In genomic region chr5:74092833-74093555, GRCm38 (mm10) we compare ENCODE assay signal across 7 mouse cellular contexts. TPM values are rescaled to one million over a fixed set of nuclear protein-coding genes. Genes with fewer than 3 reads are reported as not detected.
DNase-seq lines count a peak whose midpoint lies in the region; ATAC-seq lines count a peak whose summit lies in the region.

No protein-coding gene starts in this region.

- no peaks in the 10 kb centered on the region for H3K36me3 ChIP-seq in embryonic facial prominence, embryonic 11.5 days (replicated peaks; ENCODE audit: control insufficient read depth, insufficient read depth, low read depth, low read length)
- H3K36me3 ChIP-seq in limb, embryonic 10.5 days, result peaks cover 43% of the 10 kb centered on the region
- peaks cover 25% of the 10 kb centered on the region for H3K36me3 ChIP-seq in midbrain, embryonic 13.5 days

- under 1% methylated on average over 55 of the region's 57 CpGs for WGBS in embryonic facial prominence, embryonic 11.5 days
- WGBS in limb, embryonic 10.5 days, result under 1% methylated on average over 56 of the region's 57 CpGs
- 1% methylated on average over 57 of the region's 57 CpGs for WGBS in midbrain, embryonic 13.5 days

- no peaks in the 10 kb centered on the region for H3K9me3 ChIP-seq in embryonic facial prominence, embryonic 11.5 days (replicated peaks; ENCODE audit: control insufficient read depth, low read length)
- no peaks in the 10 kb centered on the region for H3K9me3 ChIP-seq in limb, embryonic 10.5 days (replicated peaks)
- no peaks in the 10 kb centered on the region for H3K9me3 ChIP-seq in midbrain, embryonic 13.5 days

- no peaks in the 10 kb centered on the region for H3K4me1 ChIP-seq in embryonic facial prominence, embryonic 11.5 days (ENCODE audit: control insufficient read depth, insufficient read depth, low read length)
- peaks cover 17% of the 10 kb centered on the region for H3K4me1 ChIP-seq in limb, embryonic 10.5 days
- peaks cover 17% of the 10 kb centered on the region for H3K4me1 ChIP-seq in midbrain, embryonic 13.5 days (replicated peaks)

- peak overlapping the region; percentile 45 for H3K4me2 ChIP-seq in embryonic facial prominence, embryonic 11.5 days (ENCODE audit: low read depth, low read length)
- peak overlapping the region; percentile 86 for H3K4me2 ChIP-seq in midbrain, embryonic 13.5 days (replicated peaks)

- H3K4me3 ChIP-seq in embryonic facial prominence, embryonic 11.5 days (ENCODE audit: low read depth, low read length), result peak overlapping the region; percentile 95
- peak overlapping the region; percentile 99 for H3K4me3 ChIP-seq in limb, embryonic 10.5 days
- H3K4me3 ChIP-seq in midbrain, embryonic 13.5 days (replicated peaks), result peak overlapping the region; percentile 73

- H3K27me3 ChIP-seq in embryonic facial prominence, embryonic 11.5 days (ENCODE audit: control insufficient read depth, insufficient read depth, low read length), result no peaks in the 10 kb centered on the region
- H3K27me3 ChIP-seq in limb, embryonic 10.5 days (ENCODE audit: low read depth, poor library complexity, severe bottlenecking), result no peaks in the 10 kb centered on the region
- H3K27me3 ChIP-seq in midbrain, embryonic 13.5 days, result no peaks in the 10 kb centered on the region

- peak overlapping the region; percentile 77 for H3K27ac ChIP-seq in embryonic facial prominence, embryonic 11.5 days (replicated peaks; ENCODE audit: low read depth, low read length)
- peak overlapping the region; percentile 99 for H3K27ac ChIP-seq in limb, embryonic 10.5 days
- H3K27ac ChIP-seq in midbrain, embryonic 13.5 days, result peak overlapping the region; percentile 86

- peak overlapping the region; percentile 98 for H3K9ac ChIP-seq in embryonic facial prominence, embryonic 11.5 days (replicated peaks; ENCODE audit: low read length)
- H3K9ac ChIP-seq in midbrain, embryonic 13.5 days (replicated peaks), result peak overlapping the region; percentile 95

- DNase-seq in adrenal gland, postnatal 14 days, result peak; percentile 96
- DNase-seq in embryonic facial prominence, embryonic 11.5 days (ENCODE audit: low spot score), result peak; percentile 98
- DNase-seq in kidney, adult 11 months, result peak; percentile 97
- DNase-seq in limb, embryonic 10.5 days (ENCODE audit: low spot score), result peak; percentile 94
- DNase-seq in spleen, adult 12 weeks (ENCODE audit: low spot score), result peak; percentile 84

- ATAC-seq in embryonic facial prominence, embryonic 11.5 days (replicated peaks; ENCODE audit: insufficient number of reproducible peaks, low FRiP score, low TSS enrichment, low read depth), result peak; percentile 97
- ATAC-seq in granulocyte monocyte progenitor cell, adult 5-6 weeks (replicated peaks; ENCODE audit: poor library complexity, severe bottlenecking), result peak; percentile 98
- ATAC-seq in midbrain, embryonic 13.5 days, result peak; percentile 99

RNA-seq across cellular contexts. Expression of gene Usp46, which starts 24.8 kb away (rescaled TPM):
- 29.8 and 32.3 TPM in 2 replicates for total RNA-seq in adrenal gland, postnatal 14 days (2021)
- polyA plus RNA-seq in embryonic facial prominence, embryonic 11.5 days (2014; fragmentation: Nextera tagmentation; extraction: Ambion mirVana), result 53.1 and 60.0 TPM in 2 replicates
- 8.4 and 11.9 TPM in 2 replicates for total RNA-seq in granulocyte monocyte progenitor cell, adult 5-6 weeks (2014; fragmentation: Nextera tagmentation)
- total RNA-seq in granulocyte monocyte progenitor cell, adult 5-6 weeks (2017), result 10.9 and 26.9 TPM in 2 replicates
- polyA plus RNA-seq in limb, embryonic 10.5 days (2016; fragmentation: Nextera tagmentation; extraction: Ambion mirVana), result 30.8 and 37.9 TPM in 2 replicates
- polyA plus RNA-seq in midbrain, embryonic 13.5 days (2015; fragmentation: Nextera tagmentation; extraction: Ambion mirVana), result 23.9 and 25.2 TPM in 2 replicates

Comparison
In these comparisons a context has a peak if more than half of its experiments do, and no peak if none do; other contexts are left out.
1. Peak in every context shown above with its lines: DNase-seq, ATAC-seq, H3K4me3 ChIP-seq and H3K27ac ChIP-seq.